9 mouse cellular contexts compared by ENCODE assay signal in the genomic region with DNA sequence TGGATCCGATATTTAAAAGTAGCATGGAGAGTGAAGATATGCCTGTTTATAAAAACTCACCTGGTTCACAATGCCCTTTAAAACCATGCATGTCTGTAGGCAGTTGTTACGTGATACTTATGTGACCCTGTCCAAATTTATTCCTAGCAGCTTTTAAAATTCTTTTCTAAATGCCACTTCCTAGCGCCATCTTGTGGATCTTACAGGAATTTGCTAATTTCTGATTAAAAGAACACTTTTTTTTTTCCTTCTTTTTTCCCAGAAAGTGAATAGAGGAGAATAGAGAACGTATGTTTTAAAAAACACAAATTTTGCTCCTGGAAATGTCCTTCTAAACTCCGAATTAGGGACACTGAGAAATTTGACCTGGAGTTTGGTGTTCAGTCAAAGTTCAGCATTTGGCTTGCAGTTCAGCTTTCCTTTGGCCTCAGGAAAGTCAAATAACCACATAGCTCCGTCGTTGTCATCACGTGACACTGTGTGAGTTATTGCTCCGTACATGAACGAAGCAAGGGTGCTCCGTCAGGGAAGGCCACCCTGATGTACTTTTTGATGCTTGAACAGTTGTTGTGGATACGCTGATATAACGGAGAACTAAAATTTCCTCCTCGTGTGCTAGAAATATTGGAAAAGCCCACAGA. TPM values are rescaled to one million over a fixed set of nuclear protein-coding genes. Genes with fewer than 3 reads are reported as not detected.
DNase-seq lines count a peak whose midpoint lies in the region; TF ChIP-seq lines count a peak whose summit lies in the region.
"Had no signal": no experiment of that assay in that cellular context is flagged by ENCODE, and none has a peak within 500 bp of the region (broad histone marks: within the 10 kb centered on the region; RNA-seq: fewer than 3 reads in every experiment).

No protein-coding gene starts in this region.

- 32% methylated on average over 14 of the region's 14 CpGs for WGBS in liver, adult 2 months

- H3K9ac ChIP-seq in liver, adult 2 months (ENCODE audit: low read depth, low read length): no peak overlapping the region

- no peak for TF ChIP-seq POLR2A in liver, adult 2 months (IDR thresholded peaks at IDR 0.05; ENCODE audit: extremely low read depth, insufficient read depth, low read length)
- no peak for TF ChIP-seq POLR2A in brain, embryonic 14.5 days (IDR thresholded peaks at IDR 0.05; ENCODE audit: borderline replicate concordance, extremely low read depth, insufficient read depth, insufficient read length, poor library complexity, severe bottlenecking)

- H3K27ac ChIP-seq in liver, adult 2 months (replicated peaks; ENCODE audit: insufficient read depth, low read depth, low read length): no peak overlapping the region

- no peak overlapping the region for H3K4me3 ChIP-seq in liver, adult 2 months (ENCODE audit: insufficient read depth, low read depth, low read length)

- no peaks in the 10 kb centered on the region for H3K27me3 ChIP-seq in liver, adult 2 months (ENCODE audit: control insufficient read depth, insufficient read depth, low read length)

- peaks cover 4% of the 10 kb centered on the region for H3K4me1 ChIP-seq in liver, adult 2 months (ENCODE audit: control insufficient read depth, insufficient read depth, low read length)

- DNase-seq in embryo, embryonic 10 days (ENCODE audit: low spot score): peak; percentile 33
- no peak for DNase-seq in embryo, embryonic 9.5 days (ENCODE audit: extremely low spot score)
- peak; percentile 90 for DNase-seq in liver, adult 2 months (ENCODE audit: extremely low read depth, low read depth, low spot score)
- no peak for DNase-seq in liver
- DNase-seq in brain, embryonic 14.5 days (ENCODE audit: low read depth): peak; percentile 68
- peak; percentile 59 for DNase-seq in retina, embryonic 14.5 days (ENCODE audit: low spot score)
- no peak for DNase-seq in heart, postnatal 4 days
- no peak for DNase-seq in adrenal gland, postnatal 36 days
- DNase-seq: cerebellum, adult 11 months had no signal

- H3K79me2 ChIP-seq in liver, adult 2 months (ENCODE audit: control insufficient read depth, insufficient read depth, low read length): no peaks in the 10 kb centered on the region

- H3K36me3 ChIP-seq in liver, adult 2 months (ENCODE audit: control insufficient read depth, insufficient read depth, low read length): no peaks in the 10 kb centered on the region

- TF ChIP-seq CTCF in liver, adult 2 months (IDR thresholded peaks at IDR 0.05; ENCODE audit: low read depth, low read length): peak; percentile 38
- TF ChIP-seq CTCF in brain, embryonic 14.5 days (IDR thresholded peaks at IDR 0.05; ENCODE audit: borderline replicate concordance, extremely low read depth, insufficient read depth, insufficient read length): 0 out of 2 replicates have a peak, but pooled peaks have one; percentile 7

RNA-seq across cellular contexts. Expression of a gene that starts 38.1 kb away (rescaled TPM):
- 27.2 and 31.7 TPM in 2 replicates for total RNA-seq in liver, adult 2 months (2014; rRNA removed)
- 31.2 and 31.4 TPM in 2 replicates for polyA plus RNA-seq in liver, adult 2 months (2012; rRNA removed)
- 9.9 and 17.4 TPM in 2 replicates for polyA plus RNA-seq in brain, embryonic 14.5 days (2012; rRNA removed)
- total RNA-seq in heart, postnatal 4 days (2021): 1 to 10 TPM; 4.1 to 5.8 TPM
- total RNA-seq in adrenal gland, postnatal 36 days (2021): 1 to 10 TPM; 7.0 to 8.4 TPM

Comparison
In these comparisons a context has a peak if more than half of its experiments do, and no peak if none do; other contexts are left out.
1. DNase-seq: peak in embryo, embryonic 10 days (single experiment), liver, adult 2 months (single experiment), brain, embryonic 14.5 days (single experiment) and retina, embryonic 14.5 days (single experiment); none in embryo, embryonic 9.5 days (single experiment), liver (single experiment), heart, postnatal 4 days (single experiment) and adrenal gland, postnatal 36 days (0 of 2).